Mouse (Mus musculus) embryonic facial prominence, embryonic 11.5 days (tissue): ENCODE data around the gene Arhgef40. TPM values are rescaled to one million over a fixed set of nuclear protein-coding genes. Genes with fewer than 3 reads are reported as not detected.

ENCODE experiments used
- ATAC-seq: fragments of 200-750 bp; cut with Nextera tagmentation; replicated peaks from 2 replicates; pipeline ENCODE4 v1.8.0; 2017; ENCODE audit warnings: low read depth; ENCODE audit not compliant: insufficient number of reproducible peaks, low FRiP score, low TSS enrichment
- DNase-seq: peaks from one replicate; pipeline ENCODE4 v3.0.0-alpha.2; 2015; ENCODE audit warnings: low spot score
- H3K27ac ChIP-seq: fragments of 300-500 bp; sonication (generic); replicated peaks from 2 replicates; pipeline ENCODE4 v1.5.1; 2014; ENCODE audit warnings: mild to moderate bottlenecking, low read depth, low read length, control low read depth
- H3K27me3 ChIP-seq: fragments of 300-500 bp; sonication (generic); 2 replicates; pipeline ENCODE4 v1.6.1; 2014; ENCODE audit warnings: mild to moderate bottlenecking, low read length, moderate library complexity, mixed read lengths; ENCODE audit not compliant: control insufficient read depth, insufficient read depth
- H3K36me3 ChIP-seq: fragments of 300-500 bp; sonication (generic); replicated peaks from 2 replicates; pipeline ENCODE4 v1.6.1; 2014; ENCODE audit warnings: low read depth, mild to moderate bottlenecking, low read length, moderate library complexity, mixed read lengths; ENCODE audit not compliant: control insufficient read depth, insufficient read depth
- H3K4me1 ChIP-seq: fragments of 300-500 bp; sonication (generic); 2 replicates; pipeline ENCODE4 v1.6.1; 2014; ENCODE audit warnings: low read length, mixed read lengths; ENCODE audit not compliant: control insufficient read depth, insufficient read depth
- H3K4me2 ChIP-seq: fragments of 300-500 bp; sonication (generic); 2 replicates; pipeline ENCODE4 v1.6.1; 2014; ENCODE audit warnings: low read depth, mild to moderate bottlenecking, control low read depth, low read length, moderate library complexity
- H3K4me3 ChIP-seq: fragments of 300-500 bp; sonication (generic); 2 replicates; pipeline ENCODE4 v1.5.1; 2014; ENCODE audit warnings: low read depth, low read length, control low read depth
- H3K9ac ChIP-seq: fragments of 300-500 bp; sonication (generic); replicated peaks from 2 replicates; pipeline ENCODE4 v1.6.1; 2014; ENCODE audit warnings: mild to moderate bottlenecking, control low read depth, low read length
- H3K9me3 ChIP-seq: fragments of 300-500 bp; sonication (generic); replicated peaks from 2 replicates; pipeline ENCODE4 v1.6.1; 2016; ENCODE audit warnings: mild to moderate bottlenecking, low read length, inconsistent platforms, mixed read lengths; ENCODE audit not compliant: control insufficient read depth
- WGBS: fragments of 180-500 bp; shearing (Covaris S2); extraction: QIAGEN DNeasy Blood & Tissue Kit; methylation state at CpG from one replicate; pipeline ENCODE4 v1.1.7; 2014; 5-methylcytosine and 5-hydroxymethylcytosine counted together
- polyA plus RNA-seq: library from polyadenylated mRNA; unstranded; fragments of >200 nt; fragmentation: Nextera tagmentation; extraction: Ambion mirVana; gene quantifications from 2 replicates; pipeline ENCODE4 v1.2.1, GENCODE M21; 2014

Gene Arhgef40
- polyA plus RNA-seq, result 82.6 and 91.9 TPM in 2 replicates

DNA sequence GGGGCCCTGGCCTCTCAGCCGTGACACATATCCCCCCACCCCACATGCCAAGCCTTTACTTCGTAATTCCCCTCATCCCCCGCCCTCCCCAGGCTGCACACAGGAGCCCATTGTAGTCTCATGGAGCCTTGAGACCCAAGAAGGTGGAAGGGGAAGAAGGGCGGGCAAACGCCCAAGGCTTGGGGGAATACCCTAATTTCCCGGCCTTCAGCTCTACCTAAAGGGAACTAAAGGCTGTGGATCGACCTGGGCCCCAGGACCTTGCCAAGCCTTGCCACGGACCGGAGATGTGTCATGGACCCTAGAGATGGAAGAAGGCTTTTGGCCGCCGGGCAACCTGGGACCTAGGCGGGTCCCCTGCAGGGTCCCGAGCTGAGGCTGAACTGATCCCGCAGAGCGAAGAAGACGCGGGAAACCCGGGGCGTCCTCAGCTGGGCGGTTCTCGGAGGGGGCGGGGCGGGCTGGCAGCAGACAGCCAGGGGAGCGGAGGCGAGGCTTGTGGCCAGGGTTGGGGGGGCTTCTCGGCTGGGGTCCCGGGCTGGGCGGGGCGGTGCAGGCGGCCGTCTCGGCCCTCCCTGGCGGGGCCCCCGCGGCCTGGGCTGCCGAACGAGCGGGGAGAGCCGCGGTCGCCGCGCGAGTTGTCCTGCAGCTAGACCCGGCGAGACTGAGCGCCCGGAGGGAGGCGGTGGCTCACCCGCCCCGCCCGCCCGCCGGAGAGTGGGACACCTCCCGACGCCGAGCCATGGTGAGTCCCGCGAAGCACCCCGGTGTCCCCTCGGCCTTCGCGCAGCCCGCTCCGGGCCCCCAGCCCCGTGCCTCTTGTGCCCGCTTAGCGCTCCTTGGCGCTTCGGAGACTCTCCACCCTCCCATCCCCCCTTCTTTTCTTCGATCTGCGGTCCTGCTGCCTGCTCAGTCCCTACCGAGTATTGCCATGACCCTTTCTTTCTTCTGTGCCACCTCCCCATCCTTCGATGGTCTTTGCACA lies at the start of gene Arhgef40:
Gene Arhgef40 (plus strand): TSS at position 473 of the 985 bp plus-strand sequence.
- Histone ChIP-seq H3K9me3 (no peaks in the 10 kb centered on the region), H3K9ac (peak within 1 kb of the TSS; percentile 90), H3K4me2 (peak within 1 kb of the TSS; percentile 93), H3K4me1 (peaks cover 2% of the 10 kb centered on the region; the same call in 1 of the 2 replicates), H3K27me3 (no peaks in the 10 kb centered on the region), H3K27ac (peak within 1 kb of the TSS; percentile 95), H3K36me3 (peaks cover 8% of the 10 kb centered on the region), H3K4me3 (peak within 1 kb of the TSS; percentile 75)
- 0% methylated on average over 63 of the region's 74 CpGs for WGBS
- DNase-seq (peak; percentile 91), ATAC-seq (peak; percentile 83)

DNA sequence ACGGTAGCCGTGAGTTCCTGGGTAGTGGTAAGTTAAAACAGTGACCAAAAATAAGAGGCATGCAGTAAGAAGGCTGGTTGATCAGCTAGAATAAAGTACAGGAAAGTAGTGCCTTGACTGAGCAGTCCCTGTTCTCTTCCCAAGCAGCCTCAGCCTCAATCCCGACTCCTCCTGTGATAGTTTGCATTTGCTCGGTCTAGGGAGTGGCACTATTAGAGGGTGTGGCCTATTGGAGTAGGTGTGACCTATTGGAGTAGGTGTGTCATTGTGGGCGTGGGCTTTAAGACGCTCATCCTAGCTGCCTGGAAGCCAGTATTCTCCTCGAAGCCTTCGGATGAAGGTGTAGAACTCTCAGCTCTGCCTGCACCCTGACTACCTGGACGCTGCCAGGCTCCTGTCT lies 45.5 kb upstream of the Arhgef40 start:
- Histone ChIP-seq H3K9ac (no peak overlapping the region), H3K4me3 (no peak overlapping the region), H3K36me3 (no peaks in the 10 kb centered on the region), H3K4me2 (no peak overlapping the region), H3K27ac (no peak overlapping the region), H3K4me1 (no peaks in the 10 kb centered on the region), H3K27me3 (no peaks in the 10 kb centered on the region), H3K9me3 (no peaks in the 10 kb centered on the region)
- WGBS, result 85% methylated on average over 9 of the region's 9 CpGs
- DNase-seq (no peak), ATAC-seq (0 out of 2 replicates have a peak, but pooled peaks have one; percentile 52)

DNA sequence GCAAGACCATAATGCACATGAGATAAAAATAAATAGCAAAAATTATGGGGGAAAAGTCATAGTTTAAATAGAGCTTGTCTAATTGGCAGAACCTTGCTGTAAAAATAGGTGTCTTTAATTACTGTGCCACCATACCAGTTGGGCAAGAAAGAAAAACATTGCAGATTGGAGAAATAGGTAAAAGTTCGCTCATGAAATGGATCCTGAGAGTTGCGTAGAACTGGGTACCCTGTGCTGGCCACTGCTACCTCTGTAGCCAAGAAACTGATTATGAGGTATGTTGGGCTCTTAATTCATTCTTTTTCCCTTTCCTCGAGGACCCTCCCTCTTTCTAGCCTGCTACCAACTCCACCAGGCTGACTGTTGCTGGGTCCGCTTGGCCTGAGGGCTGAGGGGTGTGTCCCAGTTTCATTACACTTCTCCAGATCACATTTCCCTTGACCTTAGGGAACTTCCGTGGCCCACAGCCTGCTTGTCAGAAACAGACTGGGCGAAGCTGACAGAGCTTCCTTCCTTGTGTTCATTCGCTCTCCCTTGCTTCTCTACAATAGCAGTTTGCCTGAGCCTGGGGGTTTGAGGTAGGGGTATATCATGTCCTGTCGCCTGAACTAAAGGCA lies 43.5 kb upstream of the Arhgef40 start:
- H3K27ac ChIP-seq, result no peak overlapping the region
- H3K4me3 ChIP-seq, result no peak overlapping the region
- H3K27me3 ChIP-seq, result no peaks in the 10 kb centered on the region
- no peaks in the 10 kb centered on the region for H3K9me3 ChIP-seq
- no peak overlapping the region for H3K9ac ChIP-seq
- no peak for ATAC-seq
- no peak overlapping the region for H3K4me2 ChIP-seq
- 30% methylated on average over 8 of the region's 8 CpGs for WGBS
- H3K36me3 ChIP-seq, result no peaks in the 10 kb centered on the region
- H3K4me1 ChIP-seq, result no peaks in the 10 kb centered on the region
- peak; percentile 55 for DNase-seq

DNA sequence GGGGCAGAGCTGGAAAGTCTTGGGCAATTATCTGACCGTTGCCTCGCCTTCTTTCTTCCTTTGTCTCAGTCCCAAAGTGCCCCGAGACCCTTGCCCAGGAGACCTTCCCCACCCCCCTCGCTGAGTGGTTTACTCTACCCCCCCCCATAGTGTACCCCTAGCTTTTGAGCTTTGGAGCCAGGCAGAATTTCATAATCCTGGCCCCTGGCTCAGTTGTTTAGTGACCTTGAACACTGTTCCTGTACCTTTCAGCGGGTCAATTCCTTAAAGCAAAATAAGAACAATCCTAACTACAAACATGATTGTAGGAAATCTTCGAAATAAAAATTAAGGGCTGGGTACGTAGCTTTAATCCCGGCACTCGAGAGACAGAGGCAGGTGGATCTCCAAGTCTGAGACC lies 42.9 kb upstream of the Arhgef40 start:
- H3K36me3 ChIP-seq, result no peaks in the 10 kb centered on the region
- ATAC-seq (no peak), DNase-seq (no peak)
- no peak overlapping the region for H3K4me2 ChIP-seq
- 54% methylated on average over 9 of the region's 9 CpGs for WGBS
- H3K27ac ChIP-seq, result no peak overlapping the region
- H3K27me3 ChIP-seq, result no peaks in the 10 kb centered on the region
- no peaks in the 10 kb centered on the region for H3K9me3 ChIP-seq
- H3K4me3 ChIP-seq, result no peak overlapping the region
- H3K9ac ChIP-seq, result no peak overlapping the region
- H3K4me1 ChIP-seq, result no peaks in the 10 kb centered on the region

DNA sequence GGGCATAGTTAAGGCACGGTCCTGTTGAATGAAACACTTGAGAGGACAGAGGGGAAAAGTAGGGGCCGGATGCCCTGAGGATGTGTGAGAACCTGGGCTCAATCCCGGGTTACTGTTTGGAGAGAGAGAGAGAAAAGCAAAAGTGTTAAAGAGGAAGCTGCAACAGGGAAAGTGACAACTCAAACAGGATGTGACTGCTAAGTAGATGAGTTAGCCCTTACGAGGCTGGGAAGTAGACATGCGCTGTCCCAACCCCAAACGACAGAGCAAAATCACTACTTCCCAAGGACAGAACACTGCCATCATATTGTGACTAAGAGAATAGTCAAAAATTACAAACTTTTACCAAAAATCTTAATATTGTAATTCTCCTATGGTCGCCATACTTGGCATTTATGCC lies 42.3 kb upstream of the Arhgef40 start:
- no peaks in the 10 kb centered on the region for H3K9me3 ChIP-seq
- 39% methylated on average over 7 of the region's 7 CpGs for WGBS
- H3K9ac ChIP-seq, result no peak overlapping the region
- DNase-seq (no peak), ATAC-seq (no peak)
- H3K27ac ChIP-seq, result no peak overlapping the region
- no peak overlapping the region for H3K4me3 ChIP-seq
- no peaks in the 10 kb centered on the region for H3K36me3 ChIP-seq
- H3K4me2 ChIP-seq, result no peak overlapping the region
- no peaks in the 10 kb centered on the region for H3K4me1 ChIP-seq
- H3K27me3 ChIP-seq, result no peaks in the 10 kb centered on the region

DNA sequence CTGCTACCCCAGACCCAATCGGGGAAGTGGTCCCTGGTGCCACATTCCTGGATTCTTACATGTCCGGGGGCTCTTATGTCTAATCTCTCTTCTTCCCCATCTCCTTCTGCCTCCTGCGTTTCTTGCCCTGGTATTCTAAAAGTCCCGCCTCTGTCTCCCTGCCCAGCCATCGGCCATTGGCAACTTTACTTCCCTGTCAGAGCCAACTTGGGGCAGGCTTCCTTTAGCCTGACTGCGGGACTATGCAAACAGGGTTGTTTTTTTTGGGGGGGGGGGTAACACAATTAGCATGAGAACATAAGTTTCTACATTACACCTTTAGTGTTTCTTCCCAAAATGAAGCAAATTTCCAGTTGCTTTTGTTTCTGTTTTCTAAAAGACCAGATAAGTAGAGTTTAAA lies 41.2 kb upstream of the Arhgef40 start:
- no peak for DNase-seq
- Histone ChIP-seq H3K4me2 (no peak overlapping the region), H3K27ac (no peak overlapping the region), H3K36me3 (no peaks in the 10 kb centered on the region), H3K4me3 (no peak overlapping the region), H3K9me3 (no peaks in the 10 kb centered on the region), H3K9ac (no peak overlapping the region), H3K4me1 (no peaks in the 10 kb centered on the region), H3K27me3 (no peaks in the 10 kb centered on the region)
- 81% methylated on average over 6 of the region's 6 CpGs for WGBS
- no peak for ATAC-seq

DNA sequence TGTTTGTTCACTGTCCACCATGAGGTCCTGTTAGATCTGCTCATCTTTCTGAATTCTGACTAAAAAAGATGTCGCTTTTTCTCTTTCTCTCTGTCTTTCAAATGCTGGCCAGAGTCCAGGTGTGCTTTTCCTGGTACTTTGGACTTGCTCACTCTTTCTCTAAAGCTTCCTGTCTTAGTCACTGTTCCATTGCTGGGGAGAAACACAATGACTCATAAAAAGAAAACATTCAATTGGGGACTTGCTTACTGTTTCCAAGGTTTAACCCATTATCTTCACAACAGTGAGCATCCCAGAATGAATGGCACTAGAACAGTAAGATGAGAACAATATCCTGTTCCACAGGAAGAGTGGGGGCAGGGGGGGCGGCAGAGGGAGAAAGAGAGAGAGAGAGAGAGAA lies 24.2 kb upstream of the Arhgef40 start:
- no peak overlapping the region for H3K4me2 ChIP-seq
- no peaks in the 10 kb centered on the region for H3K27me3 ChIP-seq
- ATAC-seq, result no peak
- H3K36me3 ChIP-seq, result no peaks in the 10 kb centered on the region
- H3K4me1 ChIP-seq, result no peaks in the 10 kb centered on the region
- no peaks in the 10 kb centered on the region for H3K9me3 ChIP-seq
- no peak for DNase-seq
- no peak overlapping the region for H3K4me3 ChIP-seq
- WGBS, result 88% methylated on average over 2 of the region's 2 CpGs
- H3K9ac ChIP-seq, result no peak overlapping the region
- no peak overlapping the region for H3K27ac ChIP-seq

DNA sequence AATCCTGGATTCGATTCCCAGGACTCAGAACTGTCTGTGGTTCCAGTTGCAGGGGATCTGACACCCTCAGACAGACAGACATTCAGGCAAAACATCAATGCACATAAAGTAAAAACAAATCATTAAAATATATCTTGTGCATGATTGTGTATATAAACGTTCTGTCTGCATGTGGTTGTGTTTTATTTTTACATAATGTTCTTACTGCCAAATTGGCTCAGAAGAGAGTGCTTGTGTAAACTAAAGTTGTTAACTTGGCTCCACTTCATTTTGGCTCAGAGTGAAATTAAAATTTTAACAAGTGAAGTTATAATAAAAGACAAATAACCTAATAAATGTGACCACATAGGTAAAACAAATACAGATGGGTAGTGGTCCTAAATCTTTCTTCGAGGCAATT lies 17.1 kb upstream of the Arhgef40 start:
- Histone ChIP-seq H3K9me3 (no peaks in the 10 kb centered on the region), H3K36me3 (no peaks in the 10 kb centered on the region), H3K27ac (no peak overlapping the region), H3K4me3 (no peak overlapping the region), H3K4me2 (no peak overlapping the region), H3K27me3 (no peaks in the 10 kb centered on the region), H3K4me1 (no peaks in the 10 kb centered on the region), H3K9ac (no peak overlapping the region)
- DNase-seq (no peak), ATAC-seq (no peak)
- 88% methylated on average over 3 of the region's 3 CpGs for WGBS
